Comparison of ENCODE assay signal across 9 mouse cellular contexts in genomic region chr4:136782579-136782925, GRCm38 (mm10). TPM values are rescaled to one million over a fixed set of nuclear protein-coding genes. Genes with fewer than 3 reads are reported as not detected.
DNase-seq lines count a peak whose midpoint lies in the region; ATAC-seq lines count a peak whose summit lies in the region.
"Had no signal": no experiment of that assay in that cellular context is flagged by ENCODE, and none has a peak within 500 bp of the region (broad histone marks: within the 10 kb centered on the region; RNA-seq: fewer than 3 reads in every experiment).

No protein-coding gene starts in this region.

- 88% methylated on average over 1 of the region's 1 CpGs for WGBS in limb, embryonic 10.5 days

- H3K27ac ChIP-seq in limb, embryonic 10.5 days: peak overlapping the region; percentile 81
- H3K27ac ChIP-seq: liver, embryonic 14.5 days had no signal

- H3K27me3 ChIP-seq in limb, embryonic 10.5 days (ENCODE audit: low read depth, poor library complexity, severe bottlenecking): peaks cover 7% of the 10 kb centered on the region; the same call in 1 of the 2 replicates

- H3K36me3 ChIP-seq in limb, embryonic 10.5 days: no peaks in the 10 kb centered on the region

- no peaks in the 10 kb centered on the region for H3K9me3 ChIP-seq in limb, embryonic 10.5 days (replicated peaks)

- no peak overlapping the region for H3K4me3 ChIP-seq in limb, embryonic 10.5 days

- DNase-seq in kidney, adult 11 months: peak; percentile 58
- DNase-seq in kidney, postnatal 4 days: no peak
- DNase-seq in cerebellum, adult 11 months: peak; percentile 38
- peak; percentile 61 for DNase-seq in cerebellum, adult 9-10 months
- no peak for DNase-seq in limb, embryonic 10.5 days (ENCODE audit: low spot score)
- no peak for DNase-seq in layer of hippocampus, adult 11-12 months (ENCODE audit: low spot score)

- peaks cover 94% of the 10 kb centered on the region for H3K4me1 ChIP-seq in limb, embryonic 10.5 days

- no peak for ATAC-seq in megakaryocyte, adult 5-6 weeks (ENCODE audit: poor library complexity, severe bottlenecking)
- ATAC-seq: inflammation-experienced regulatory T-cells, adult 6 months had no signal

RNA-seq across cellular contexts. Expression of gene Ephb2, which starts 53.2 kb away (rescaled TPM):
- polyA plus RNA-seq in limb, embryonic 10.5 days (2016; fragmentation: Nextera tagmentation; extraction: Ambion mirVana): 9.6 and 10.8 TPM in 2 replicates
- total RNA-seq in megakaryocyte, adult 5-6 weeks (2015): 1.1 and 1.4 TPM in 2 replicates
- 0.77 and 1.2 TPM in 2 replicates for total RNA-seq in megakaryocyte, adult 5-6 weeks (2017)

Comparison
In these comparisons a context has a peak if more than half of its experiments do, and no peak if none do; other contexts are left out.
1. DNase-seq: peak in kidney, adult 11 months (single experiment), cerebellum, adult 11 months (single experiment) and cerebellum, adult 9-10 months (single experiment); none in kidney, postnatal 4 days (0 of 2), limb, embryonic 10.5 days (single experiment) and layer of hippocampus, adult 11-12 months (single experiment).